Mouse (Mus musculus) heart, adult 2 months (tissue): Measurements from ENCODE around the gene Atp1b3.

Experiments used
- CTCF ChIP-seq: fragments of 200-600 bp; IDR thresholded peaks from 2 replicates; pipeline ENCODE4 v1.8.1; 2022; ENCODE audit warnings: antibody characterized with exemption, mild to moderate bottlenecking, moderate library complexity
- EP300 ChIP-seq: fragments of 200-500 bp; IDR thresholded peaks from 2 replicates; pipeline ENCODE4 v1.6.1; 2011; ENCODE audit warnings: low read depth, low read length, control low read depth; ENCODE audit not compliant: insufficient read depth
- POLR2A ChIP-seq: fragments of 200-500 bp; IDR thresholded peaks from 2 replicates; pipeline ENCODE4 v1.6.1; 2011; ENCODE audit warnings: mild to moderate bottlenecking, low read depth, low read length, control low read depth; ENCODE audit not compliant: insufficient read depth

DNA sequence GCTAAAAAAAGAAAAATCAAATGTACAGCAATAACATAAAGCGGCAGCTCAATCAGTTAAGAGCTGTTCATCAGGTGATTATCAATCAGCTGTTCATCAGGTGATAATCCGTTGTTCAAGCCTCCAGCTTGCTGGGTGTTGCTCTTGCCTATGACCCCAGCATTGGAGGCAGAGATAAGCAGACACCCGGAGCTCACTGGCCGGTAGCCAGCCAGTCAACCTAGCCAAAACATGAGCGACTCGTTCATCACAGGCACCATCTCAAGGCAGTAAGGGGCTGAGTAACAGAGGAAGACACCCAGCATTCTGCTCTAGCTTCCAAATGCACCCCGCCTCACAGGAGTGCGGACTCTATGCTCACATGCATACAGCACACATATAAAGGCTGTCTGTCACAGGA, 10.4 kb downstream of the Atp1b3 start:
- TF ChIP-seq CTCF (no peak), POLR2A (no peak), EP300 (no peak)
